Mouse (Mus musculus) testis, adult 2 months (tissue): ENCODE data around the gene Kif4. TPM values are rescaled to one million over a fixed set of nuclear protein-coding genes. Genes with fewer than 3 reads are reported as not detected.
A peak's percentile ranks its signal among the peaks of the same experiment; 100 is the strongest.

Source experiments
- H3K27ac ChIP-seq: fragments of 200-500 bp; 2 replicates; pipeline ENCODE4 v1.5.1; 2012; ENCODE audit warnings: low read depth, low read length; ENCODE audit not compliant: control insufficient read depth, insufficient read depth
- H3K27me3 ChIP-seq: fragments of 200-500 bp; 2 replicates; pipeline ENCODE4 v1.6.1; 2012; ENCODE audit warnings: mild to moderate bottlenecking, low read length, moderate library complexity; ENCODE audit not compliant: control insufficient read depth, insufficient read depth
- H3K36me3 ChIP-seq: fragments of 200-500 bp; 2 replicates; pipeline ENCODE4 v1.6.1; 2012; ENCODE audit warnings: mild to moderate bottlenecking, low read length; ENCODE audit not compliant: control insufficient read depth, insufficient read depth
- H3K4me1 ChIP-seq: fragments of 200-500 bp; 2 replicates; pipeline ENCODE4 v1.6.1; 2012; ENCODE audit warnings: low read length; ENCODE audit not compliant: control insufficient read depth, insufficient read depth
- H3K4me3 ChIP-seq: fragments of 200-500 bp; 2 replicates; pipeline ENCODE4 v1.5.1; 2012; ENCODE audit warnings: low read depth, mild to moderate bottlenecking, low read length, moderate library complexity, mixed read lengths; ENCODE audit not compliant: control insufficient read depth
- CTCF ChIP-seq: fragments of 200-500 bp; IDR thresholded peaks from 2 replicates; pipeline ENCODE4 v1.5.1; 2012; ENCODE audit warnings: low read depth, mild to moderate bottlenecking, inconsistent platforms, low read length, moderate library complexity; ENCODE audit not compliant: control insufficient read depth, insufficient read depth, insufficient replicate concordance
- POLR2A ChIP-seq: fragments of 200-500 bp; IDR thresholded peaks from 2 replicates; pipeline ENCODE4 v1.6.1; 2012; ENCODE audit warnings: low read depth, mild to moderate bottlenecking, inconsistent platforms, low read length, moderate library complexity; ENCODE audit not compliant: control insufficient read depth
- polyA plus RNA-seq: library from polyadenylated mRNA; depleted of rRNA; stranded (reverse); fragments of >200 nt; gene quantifications from 2 replicates; pipeline ENCODE4 v1.2.3, GENCODE M21; 2012; rRNA removed

Kif4 gene
- 1.0 and 1.1 TPM in 2 replicates for polyA plus RNA-seq

DNA sequence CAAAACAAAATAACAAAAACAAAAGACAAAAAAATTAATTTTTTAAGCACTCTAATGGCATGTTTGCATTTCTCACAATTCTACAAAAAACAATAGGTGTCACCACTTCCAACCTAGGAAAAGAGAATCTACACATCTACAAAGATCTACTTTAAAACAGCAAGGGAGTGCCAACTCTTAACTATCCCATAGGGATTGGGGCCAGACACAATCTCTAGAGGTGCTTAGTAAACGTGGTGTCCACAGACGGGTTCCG, at the start of gene Kif4:
Gene Kif4 (plus strand): TSS at position 192 of the 256 bp plus-strand sequence.
- H3K36me3 ChIP-seq, result no peaks in the 10 kb centered on the region
- peak within 1 kb of the TSS; percentile 90 for H3K4me3 ChIP-seq
- H3K27ac ChIP-seq, result peak within 1 kb of the TSS; percentile 62
- H3K27me3 ChIP-seq, result no peaks in the 10 kb centered on the region
- H3K4me1 ChIP-seq, result no peaks in the 10 kb centered on the region; the same call in none of the 2 replicates
- no peak for TF ChIP-seq CTCF
- no peak for TF ChIP-seq POLR2A

DNA sequence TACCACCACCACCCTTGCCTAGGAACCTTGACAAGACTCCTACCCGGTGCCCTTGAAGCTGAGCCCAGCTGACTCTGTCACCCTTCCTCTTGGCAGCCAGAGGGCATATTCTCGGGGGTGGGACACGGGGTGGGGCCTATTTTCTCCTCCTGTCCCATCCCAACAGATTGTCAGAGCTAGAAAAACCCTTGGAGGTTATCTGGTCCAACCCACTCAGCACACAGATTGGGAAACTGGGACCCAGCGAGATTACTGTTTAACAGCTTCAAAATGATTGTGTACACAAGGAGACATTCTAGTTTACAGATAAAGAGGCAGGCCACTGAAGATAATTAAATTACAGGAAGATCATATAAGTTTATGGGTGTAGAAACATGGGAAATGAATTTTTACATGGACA, 30.7 kb upstream of the Kif4 start, which contains the start of gene P2ry4:
Gene P2ry4 (minus strand): TSS at position 79 of the 400 bp plus-strand sequence.
- Histone ChIP-seq H3K4me1 (no peaks in the 10 kb centered on the region), H3K27ac (no peak within 1 kb of the TSS), H3K4me3 (no peak within 1 kb of the TSS), H3K27me3 (no peaks in the 10 kb centered on the region), H3K36me3 (no peaks in the 10 kb centered on the region)
- TF ChIP-seq CTCF (no peak), POLR2A (no peak)

DNA sequence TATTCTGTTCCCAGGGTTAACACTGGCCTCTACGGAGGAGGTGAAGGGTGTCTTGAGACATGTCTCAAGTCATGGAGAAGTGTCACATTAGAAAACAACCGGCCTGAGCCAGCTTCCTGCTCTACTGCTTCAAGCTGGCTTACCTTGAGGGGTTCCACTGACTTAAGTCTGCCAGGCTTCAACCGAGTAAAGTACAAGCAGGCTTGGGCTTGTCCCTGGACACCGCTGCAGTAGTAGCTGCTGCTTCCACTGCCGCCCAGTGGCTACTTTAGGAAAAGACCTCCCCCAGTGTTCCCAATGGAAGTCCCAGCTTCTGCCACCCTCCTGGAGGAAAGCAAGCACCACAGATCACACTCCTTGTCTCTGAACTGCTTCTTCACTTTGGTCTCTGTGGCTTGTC, 28.1 kb upstream of the Kif4 start:
- TF ChIP-seq CTCF (peak; percentile 27; the same call in 1 of the 2 replicates), POLR2A (no peak)
- Histone ChIP-seq H3K27me3 (no peaks in the 10 kb centered on the region), H3K36me3 (no peaks in the 10 kb centered on the region), H3K27ac (no peak overlapping the region), H3K4me3 (no peak overlapping the region), H3K4me1 (no peaks in the 10 kb centered on the region)

DNA sequence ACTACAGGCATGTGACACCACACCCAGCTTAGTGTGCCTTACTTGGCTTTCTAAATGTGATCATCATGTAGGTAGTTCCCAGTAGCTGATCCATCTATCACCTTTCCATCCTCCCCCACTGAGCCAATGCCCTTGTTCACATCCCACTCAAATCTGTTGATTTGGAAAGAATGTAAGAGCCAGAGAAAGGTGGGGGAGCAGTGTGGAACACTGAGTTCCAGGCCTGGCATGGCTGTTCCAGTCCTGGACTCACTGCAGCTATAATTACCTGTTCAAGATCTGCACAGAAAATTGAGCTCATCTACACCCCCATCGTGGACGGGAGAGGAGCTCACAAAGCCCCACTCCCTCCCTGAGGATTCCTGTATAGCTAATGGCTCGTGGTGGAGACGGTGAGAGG, 25.8 kb upstream of the Kif4 start:
- Histone ChIP-seq H3K36me3 (no peaks in the 10 kb centered on the region), H3K27ac (no peak overlapping the region), H3K27me3 (no peaks in the 10 kb centered on the region), H3K4me1 (no peaks in the 10 kb centered on the region), H3K4me3 (no peak overlapping the region)
- TF ChIP-seq POLR2A, result no peak

DNA sequence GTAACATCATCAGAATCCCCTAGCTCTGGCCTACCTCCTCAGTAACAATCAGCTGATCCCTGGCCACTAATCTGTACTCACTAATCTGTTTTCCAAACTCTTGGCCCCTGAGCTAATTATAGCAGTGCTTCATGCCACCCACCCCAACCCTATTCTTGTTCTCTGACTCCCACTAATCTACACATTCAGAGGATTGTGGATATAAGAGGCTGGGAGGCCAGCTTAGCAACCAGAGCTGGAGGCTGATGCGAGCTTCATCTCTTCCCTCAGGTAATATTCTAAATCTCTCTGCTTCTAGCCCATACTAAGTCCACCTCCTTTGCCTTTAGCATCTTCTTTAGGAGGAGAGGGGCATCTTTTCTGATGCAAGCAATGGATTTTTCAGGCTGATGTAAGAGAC, 20.2 kb upstream of the Kif4 start, which contains the start of gene Arr3:
Gene Arr3 (plus strand): TSS at position 184 of the 400 bp plus-strand sequence.
- no peak for TF ChIP-seq POLR2A
- no peak for TF ChIP-seq CTCF
- H3K27me3 ChIP-seq, result no peaks in the 10 kb centered on the region
- no peak within 1 kb of the TSS for H3K4me3 ChIP-seq

DNA sequence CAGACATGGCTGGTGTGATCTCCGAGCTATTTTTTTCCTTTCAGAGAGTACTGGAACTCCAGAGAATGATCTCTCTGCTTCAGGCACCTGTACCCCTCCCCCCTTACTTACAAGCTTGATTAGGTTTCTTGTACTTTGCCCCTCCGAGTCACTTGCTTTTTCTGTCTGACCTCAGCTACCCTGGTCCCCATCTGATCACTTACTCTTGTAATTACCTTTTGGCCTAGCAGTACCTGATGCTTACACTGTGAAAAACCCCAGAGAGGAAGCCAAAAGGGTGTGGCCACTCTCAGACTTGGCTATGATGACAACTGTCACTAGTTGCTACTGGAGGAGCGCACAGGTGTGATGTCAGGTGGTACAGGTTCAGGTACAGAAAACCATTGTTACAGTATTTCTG, 7.0 kb upstream of the Kif4 start:
- no peak overlapping the region for H3K27ac ChIP-seq
- no peaks in the 10 kb centered on the region for H3K27me3 ChIP-seq
- no peaks in the 10 kb centered on the region for H3K4me1 ChIP-seq
- TF ChIP-seq POLR2A (no peak), CTCF (no peak)
- H3K36me3 ChIP-seq, result no peaks in the 10 kb centered on the region
- H3K4me3 ChIP-seq, result no peak overlapping the region

More for the DNA sequence above, 20.2 kb upstream of the Kif4 start, which contains the start of gene Arr3:
- no peak within 1 kb of the TSS for H3K27ac ChIP-seq
- no peaks in the 10 kb centered on the region for H3K4me1 ChIP-seq
- H3K36me3 ChIP-seq, result no peaks in the 10 kb centered on the region

DNA sequence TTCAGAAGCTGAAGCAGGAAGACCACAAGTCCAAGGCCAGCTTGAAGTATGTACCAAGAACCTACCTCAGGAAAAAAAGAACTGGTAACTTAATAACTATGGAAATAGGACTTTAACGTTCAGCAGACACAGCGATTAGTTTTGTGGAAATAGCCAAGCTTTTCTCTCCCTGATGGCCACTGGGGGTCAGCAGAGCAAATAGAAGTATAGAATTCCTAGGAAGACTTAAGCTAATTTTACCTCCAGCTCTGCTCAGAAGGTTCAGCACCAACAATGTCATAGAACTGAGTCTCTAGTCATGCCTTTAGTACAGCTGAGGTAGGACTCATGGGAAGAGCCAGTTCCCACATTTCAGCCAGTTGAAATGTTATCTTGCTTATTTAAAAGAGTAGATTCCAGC, 4.2 kb upstream of the Kif4 start:
- TF ChIP-seq CTCF, result no peak
- no peak for TF ChIP-seq POLR2A
- Histone ChIP-seq H3K36me3 (no peaks in the 10 kb centered on the region), H3K27me3 (no peaks in the 10 kb centered on the region), H3K4me1 (no peaks in the 10 kb centered on the region; the same call in none of the 2 replicates), H3K4me3 (no peak overlapping the region), H3K27ac (no peak overlapping the region)

DNA sequence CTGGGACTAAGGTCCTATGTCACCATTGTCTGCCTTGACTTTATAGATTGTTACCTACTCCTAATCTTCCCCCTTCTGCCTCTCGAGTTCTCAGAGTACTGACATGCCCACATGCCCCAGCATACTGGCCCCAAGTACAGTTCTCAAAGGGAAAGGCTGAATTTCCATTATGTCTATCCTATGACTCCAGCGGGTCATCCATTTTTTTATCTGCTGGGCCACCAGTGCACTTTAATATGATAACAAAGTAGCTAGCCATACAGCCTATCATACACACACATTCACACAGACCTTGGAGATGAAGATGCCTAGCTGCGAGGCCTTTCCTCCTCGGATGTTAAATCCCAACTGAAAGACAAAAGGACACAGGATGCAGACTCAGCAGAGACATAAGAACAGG, 1.3 kb upstream of the Kif4 start:
- Histone ChIP-seq H3K27ac (no peak overlapping the region; the same call in 1 of the 2 replicates), H3K4me1 (no peaks in the 10 kb centered on the region; the same call in none of the 2 replicates), H3K27me3 (no peaks in the 10 kb centered on the region), H3K4me3 (no peak overlapping the region), H3K36me3 (no peaks in the 10 kb centered on the region)
- no peak for TF ChIP-seq POLR2A
